Mouse (Mus musculus): ENCODE results near the gene 2900026A02Rik. TPM values are rescaled to one million over a fixed set of nuclear protein-coding genes. Genes with fewer than 3 reads are reported as not detected.

Gene 2900026A02Rik
- polyA plus RNA-seq, 1 experiment from 2014 or later, result 2.0 TPM

GRCm38 (mm10) chr5:113160320-113160719 is 60.7 kb downstream of the 2900026A02Rik start:
- H3K4me1 ChIP-seq (replicated peaks), result peaks cover 40% of the 10 kb centered on the region

GRCm38 (mm10) chr5:113158759-113159355 is 62.2 kb downstream of the 2900026A02Rik start:
- no peak overlapping the region for H3K4me3 ChIP-seq (replicated peaks)
- no peak overlapping the region for H3K9ac ChIP-seq
- H3K27me3 ChIP-seq, result no peaks in the 10 kb centered on the region
- no peaks in the 10 kb centered on the region for H3K36me3 ChIP-seq (replicated peaks)
- no peaks in the 10 kb centered on the region for H3K9me3 ChIP-seq (replicated peaks)
- 22% methylated on average over 8 of the region's 8 CpGs for WGBS (ENCODE audit: insufficient replicate concordance)
- H3K4me2 ChIP-seq, result no peak overlapping the region
- no peak for ATAC-seq (ENCODE audit: insufficient read depth)
- no peak overlapping the region for H3K27ac ChIP-seq (replicated peaks)
- H3K4me1 ChIP-seq (replicated peaks), result peaks cover 36% of the 10 kb centered on the region

More at GRCm38 (mm10) chr5:113160320-113160719, 60.7 kb downstream of the 2900026A02Rik start:
- no peaks in the 10 kb centered on the region for H3K36me3 ChIP-seq (replicated peaks)
- H3K27me3 ChIP-seq, result no peaks in the 10 kb centered on the region
- H3K27ac ChIP-seq (replicated peaks), result no peak overlapping the region
- ATAC-seq (ENCODE audit: insufficient read depth), result no peak
- no peaks in the 10 kb centered on the region for H3K9me3 ChIP-seq (replicated peaks)
- no peak overlapping the region for H3K4me2 ChIP-seq
- no peak overlapping the region for H3K9ac ChIP-seq
- no peak overlapping the region for H3K4me3 ChIP-seq (replicated peaks)
- 67% methylated on average over 10 of the region's 10 CpGs for WGBS (ENCODE audit: insufficient replicate concordance)

GRCm38 (mm10) chr5:113157588-113157987 is 63.4 kb downstream of the 2900026A02Rik start:
- ATAC-seq (ENCODE audit: insufficient read depth), result no peak
- Histone ChIP-seq H3K4me1 (replicated peaks) (peaks cover 37% of the 10 kb centered on the region), H3K9ac (no peak overlapping the region), H3K27me3 (no peaks in the 10 kb centered on the region), H3K4me3 (replicated peaks) (no peak overlapping the region), H3K4me2 (no peak overlapping the region), H3K27ac (replicated peaks) (no peak overlapping the region), H3K9me3 (replicated peaks) (no peaks in the 10 kb centered on the region), H3K36me3 (replicated peaks) (no peaks in the 10 kb centered on the region)
- WGBS (ENCODE audit: insufficient replicate concordance), result 28% methylated on average over 10 of the region's 10 CpGs

GRCm38 (mm10) chr5:113157006-113157405 is 64.0 kb downstream of the 2900026A02Rik start:
- Histone ChIP-seq H3K9me3 (replicated peaks) (no peaks in the 10 kb centered on the region), H3K4me3 (replicated peaks) (no peak overlapping the region), H3K4me2 (no peak overlapping the region), H3K36me3 (replicated peaks) (no peaks in the 10 kb centered on the region), H3K9ac (no peak overlapping the region), H3K4me1 (replicated peaks) (peaks cover 34% of the 10 kb centered on the region), H3K27me3 (no peaks in the 10 kb centered on the region), H3K27ac (replicated peaks) (no peak overlapping the region)
- ATAC-seq (ENCODE audit: insufficient read depth), result no peak
- 24% methylated on average over 5 of the region's 5 CpGs for WGBS (ENCODE audit: insufficient replicate concordance)

- ATAC-seq (ENCODE audit: insufficient read depth), result no peak
- Histone ChIP-seq H3K4me2 (no peak overlapping the region), H3K4me3 (replicated peaks) (no peak overlapping the region), H3K4me1 (replicated peaks) (peaks cover 46% of the 10 kb centered on the region), H3K27ac (replicated peaks) (no peak overlapping the region), H3K9ac (no peak overlapping the region), H3K36me3 (replicated peaks) (no peaks in the 10 kb centered on the region), H3K9me3 (replicated peaks) (no peaks in the 10 kb centered on the region), H3K27me3 (no peaks in the 10 kb centered on the region)
- 2% methylated on average over 8 of the region's 8 CpGs for WGBS (ENCODE audit: insufficient replicate concordance)
These were observed 65.9 kb downstream of the 2900026A02Rik start for GRCm38 (mm10) chr5:113155133-113155532.

GRCm38 (mm10) chr5:113154441-113154840 is 66.6 kb downstream of the 2900026A02Rik start:
- H3K27me3 ChIP-seq, result no peaks in the 10 kb centered on the region
- H3K4me2 ChIP-seq, result no peak overlapping the region
- no peaks in the 10 kb centered on the region for H3K9me3 ChIP-seq (replicated peaks)
- no peak overlapping the region for H3K9ac ChIP-seq
- ATAC-seq (ENCODE audit: insufficient read depth), result no peak
- no peak overlapping the region for H3K4me3 ChIP-seq (replicated peaks)
- no peak overlapping the region for H3K27ac ChIP-seq (replicated peaks)
- H3K4me1 ChIP-seq (replicated peaks), result peaks cover 46% of the 10 kb centered on the region
- no peaks in the 10 kb centered on the region for H3K36me3 ChIP-seq (replicated peaks)
- WGBS (ENCODE audit: insufficient replicate concordance), result 68% methylated on average over 5 of the region's 5 CpGs

- 78% methylated on average over 5 of the region's 5 CpGs for WGBS (ENCODE audit: insufficient replicate concordance)
- Histone ChIP-seq H3K4me1 (replicated peaks) (peaks cover 45% of the 10 kb centered on the region), H3K36me3 (replicated peaks) (no peaks in the 10 kb centered on the region), H3K27ac (replicated peaks) (no peak overlapping the region), H3K9me3 (replicated peaks) (no peaks in the 10 kb centered on the region), H3K4me3 (replicated peaks) (no peak overlapping the region), H3K9ac (no peak overlapping the region), H3K27me3 (no peaks in the 10 kb centered on the region), H3K4me2 (no peak overlapping the region)
- ATAC-seq (ENCODE audit: insufficient read depth), result no peak
These were observed 67.6 kb downstream of the 2900026A02Rik start for GRCm38 (mm10) chr5:113153508-113153830.

- Histone ChIP-seq H3K27ac (replicated peaks) (peak overlapping the region; percentile 38), H3K4me1 (replicated peaks) (peaks cover 45% of the 10 kb centered on the region), H3K27me3 (no peaks in the 10 kb centered on the region), H3K9ac (no peak overlapping the region), H3K4me3 (replicated peaks) (no peak overlapping the region), H3K9me3 (replicated peaks) (no peaks in the 10 kb centered on the region), H3K4me2 (no peak overlapping the region), H3K36me3 (replicated peaks) (no peaks in the 10 kb centered on the region)
- WGBS (ENCODE audit: insufficient replicate concordance), result 62% methylated on average over 22 of the region's 22 CpGs
- ATAC-seq (ENCODE audit: insufficient read depth), result peak; percentile 60
These were observed 68.2 kb downstream of the 2900026A02Rik start for GRCm38 (mm10) chr5:113152663-113153507.

- Histone ChIP-seq H3K9ac (no peak overlapping the region), H3K27ac (replicated peaks) (peak overlapping the region; percentile 59), H3K4me2 (no peak overlapping the region), H3K4me1 (replicated peaks) (peaks cover 50% of the 10 kb centered on the region), H3K27me3 (no peaks in the 10 kb centered on the region), H3K9me3 (replicated peaks) (no peaks in the 10 kb centered on the region), H3K36me3 (replicated peaks) (no peaks in the 10 kb centered on the region), H3K4me3 (replicated peaks) (no peak overlapping the region)
- peak; percentile 25; the same call in 1 of the 2 replicates for ATAC-seq (ENCODE audit: insufficient read depth)
- 43% methylated on average over 11 of the region's 11 CpGs for WGBS (ENCODE audit: insufficient replicate concordance)
These were observed 69.4 kb downstream of the 2900026A02Rik start for GRCm38 (mm10) chr5:113151554-113152103.

- Histone ChIP-seq H3K9ac (no peak overlapping the region), H3K4me2 (no peak overlapping the region)
These were observed 70.0 kb downstream of the 2900026A02Rik start for GRCm38 (mm10) chr5:113150871-113151553.

GRCm38 (mm10) chr5:113149052-113149451 is 72.0 kb downstream of the 2900026A02Rik start:
- Histone ChIP-seq H3K9me3 (replicated peaks) (no peaks in the 10 kb centered on the region), H3K27me3 (no peaks in the 10 kb centered on the region), H3K27ac (replicated peaks) (no peak overlapping the region), H3K9ac (no peak overlapping the region), H3K4me2 (no peak overlapping the region), H3K4me1 (replicated peaks) (peaks cover 47% of the 10 kb centered on the region), H3K36me3 (replicated peaks) (no peaks in the 10 kb centered on the region), H3K4me3 (replicated peaks) (no peak overlapping the region)
- WGBS (ENCODE audit: insufficient replicate concordance), result 71% methylated on average over 7 of the region's 7 CpGs
- ATAC-seq (ENCODE audit: insufficient read depth), result no peak

More at GRCm38 (mm10) chr5:113150871-113151553, 70.0 kb downstream of the 2900026A02Rik start:
- H3K27me3 ChIP-seq, result no peaks in the 10 kb centered on the region
- H3K4me1 ChIP-seq (replicated peaks), result peaks cover 49% of the 10 kb centered on the region
- peak overlapping the region; percentile 59 for H3K27ac ChIP-seq (replicated peaks)
- ATAC-seq (ENCODE audit: insufficient read depth), result peak; percentile 23; the same call in 1 of the 2 replicates
- no peaks in the 10 kb centered on the region for H3K9me3 ChIP-seq (replicated peaks)
- H3K36me3 ChIP-seq (replicated peaks), result no peaks in the 10 kb centered on the region
- no peak overlapping the region for H3K4me3 ChIP-seq (replicated peaks)
- WGBS (ENCODE audit: insufficient replicate concordance), result 49% methylated on average over 9 of the region's 9 CpGs
